ENCODE assay signal across 20 mouse cellular contexts in the genomic region with DNA sequence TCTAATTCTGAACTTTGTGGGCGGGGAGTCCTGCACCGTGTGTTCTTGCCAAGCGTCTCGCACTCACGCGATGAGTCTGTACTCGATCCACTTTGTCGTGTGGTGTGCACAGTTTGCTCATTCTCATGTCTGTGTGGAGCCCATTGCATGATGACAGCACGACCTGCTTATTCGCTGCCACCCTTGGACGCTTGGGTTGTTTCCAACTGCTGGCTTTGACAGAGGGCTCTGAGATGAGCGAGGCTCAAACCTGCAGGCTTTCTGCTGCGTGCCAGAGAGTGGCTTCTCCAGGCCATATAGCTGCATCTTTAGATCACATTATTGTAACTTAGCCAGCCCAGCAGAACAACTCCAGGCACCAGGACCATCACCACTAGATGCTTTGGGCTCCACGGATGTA. TPM values are rescaled to one million over a fixed set of nuclear protein-coding genes. Genes with fewer than 3 reads are reported as not detected.
DNase-seq lines count a peak whose midpoint lies in the region; ATAC-seq lines count a peak whose summit lies in the region.
"Had no signal": no experiment of that assay in that cellular context is flagged by ENCODE, and none has a peak within 500 bp of the region (broad histone marks: within the 10 kb centered on the region; RNA-seq: fewer than 3 reads in every experiment).

No protein-coding gene starts in this region.

- no peaks in the 10 kb centered on the region for H3K27me3 ChIP-seq in midbrain, embryonic 11.5 days (ENCODE audit: control insufficient read depth, insufficient read depth, low read length)
- H3K27me3 ChIP-seq in midbrain, embryonic 15.5 days (replicated peaks) = no peaks in the 10 kb centered on the region
- H3K27me3 ChIP-seq in heart, embryonic 12.5 days (replicated peaks) = no peaks in the 10 kb centered on the region
- H3K27me3 ChIP-seq: CH12.LX; embryonic facial prominence, embryonic 13.5 days; heart, embryonic 15.5 days; Patski had no signal

- no peak overlapping the region for H3K27ac ChIP-seq in midbrain, embryonic 11.5 days (ENCODE audit: low read depth, low read length)
- no peak overlapping the region for H3K27ac ChIP-seq in midbrain, embryonic 15.5 days
- H3K27ac ChIP-seq in heart, embryonic 12.5 days (ENCODE audit: poor library complexity, severe bottlenecking) = no peak overlapping the region
- H3K27ac ChIP-seq: embryonic facial prominence, embryonic 13.5 days; forebrain, embryonic 12.5 days; heart, embryonic 10.5 days; heart, embryonic 15.5 days; hindbrain, embryonic 14.5 days had no signal

- no peak overlapping the region for H3K4me2 ChIP-seq in midbrain, embryonic 11.5 days
- H3K4me2 ChIP-seq in midbrain, embryonic 15.5 days = no peak overlapping the region
- H3K4me2 ChIP-seq in heart, embryonic 12.5 days = no peak overlapping the region
- H3K4me2 ChIP-seq: embryonic facial prominence, embryonic 13.5 days; forebrain, embryonic 12.5 days; heart, embryonic 15.5 days; hindbrain, embryonic 14.5 days had no signal

- H3K9me3 ChIP-seq in midbrain, embryonic 11.5 days (ENCODE audit: control insufficient read depth, low read length) = no peaks in the 10 kb centered on the region; the same call in 1 of the 2 replicates
- H3K9me3 ChIP-seq in midbrain, embryonic 15.5 days = no peaks in the 10 kb centered on the region
- H3K9me3 ChIP-seq in heart, embryonic 12.5 days (replicated peaks) = peaks cover 12% of the 10 kb centered on the region; the same call in 1 of the 2 replicates
- H3K9me3 ChIP-seq: forebrain, embryonic 12.5 days; heart, embryonic 10.5 days; heart, embryonic 15.5 days had no signal

- H3K36me3 ChIP-seq in midbrain, embryonic 11.5 days (ENCODE audit: control insufficient read depth, insufficient read depth, low read length) = no peaks in the 10 kb centered on the region
- no peaks in the 10 kb centered on the region for H3K36me3 ChIP-seq in midbrain, embryonic 15.5 days (replicated peaks)
- no peaks in the 10 kb centered on the region for H3K36me3 ChIP-seq in heart, embryonic 12.5 days
- H3K36me3 ChIP-seq: embryonic facial prominence, embryonic 13.5 days; forebrain, embryonic 12.5 days; heart, embryonic 10.5 days; heart, embryonic 15.5 days had no signal

- no peak overlapping the region for H3K4me3 ChIP-seq in midbrain, embryonic 11.5 days (ENCODE audit: low read depth, low read length)
- no peak overlapping the region for H3K4me3 ChIP-seq in midbrain, embryonic 15.5 days
- no peak overlapping the region for H3K4me3 ChIP-seq in heart, embryonic 12.5 days
- H3K4me3 ChIP-seq: embryonic facial prominence, embryonic 13.5 days; forebrain, embryonic 12.5 days; heart, embryonic 10.5 days; heart, embryonic 15.5 days had no signal

- ATAC-seq in midbrain, embryonic 11.5 days (ENCODE audit: low FRiP score) = no peak
- no peak for ATAC-seq in midbrain, embryonic 15.5 days (replicated peaks)
- ATAC-seq in heart, embryonic 12.5 days (ENCODE audit: insufficient number of reproducible peaks, low FRiP score) = no peak
- ATAC-seq: activated CD4-positive, CD25-positive, alpha-beta regulatory T cell, adult 4 months; forebrain, embryonic 16.5 days; intestine, embryonic 16.5 days; Patski had no signal

- 89% methylated on average over 14 of the region's 14 CpGs for WGBS in midbrain, embryonic 11.5 days
- WGBS in midbrain, embryonic 15.5 days = 91% methylated on average over 14 of the region's 14 CpGs
- WGBS in heart, embryonic 12.5 days = 89% methylated on average over 14 of the region's 14 CpGs

- H3K4me1 ChIP-seq in midbrain, embryonic 11.5 days (ENCODE audit: control insufficient read depth, insufficient read depth, low read length) = no peaks in the 10 kb centered on the region; the same call in 1 of the 2 replicates
- H3K4me1 ChIP-seq in midbrain, embryonic 15.5 days = no peaks in the 10 kb centered on the region
- H3K4me1 ChIP-seq in heart, embryonic 12.5 days (replicated peaks) = no peaks in the 10 kb centered on the region
- H3K4me1 ChIP-seq: embryonic facial prominence, embryonic 13.5 days; forebrain, embryonic 12.5 days; heart, embryonic 10.5 days; heart, embryonic 15.5 days had no signal

- H3K9ac ChIP-seq in midbrain, embryonic 11.5 days (ENCODE audit: low read length) = no peak overlapping the region
- no peak overlapping the region for H3K9ac ChIP-seq in midbrain, embryonic 15.5 days
- no peak overlapping the region for H3K9ac ChIP-seq in heart, embryonic 12.5 days
- H3K9ac ChIP-seq: embryonic facial prominence, embryonic 13.5 days; forebrain, embryonic 12.5 days; heart, embryonic 15.5 days; hindbrain, embryonic 14.5 days had no signal

- DNase-seq in cerebellum, adult 8-10 months = peak; percentile 11
- DNase-seq in cerebellum, adult 11 months = no peak
- DNase-seq in midbrain, embryonic 11.5 days (ENCODE audit: low spot score, missing footprints) = peak; percentile 65
- peak; percentile 78 to 82 for DNase-seq in cerebellum, postnatal 14 days
- DNase-seq: adrenal gland, postnatal 14 days; gastrocnemius, postnatal 10 days; heart, adult 18-20 months; heart, postnatal 14 days had no signal

RNA-seq across cellular contexts. Expression of a gene that starts 39.1 kb away (rescaled TPM):
- polyA plus RNA-seq in midbrain, embryonic 11.5 days (2014; fragmentation: Nextera tagmentation; extraction: Ambion mirVana) = 5.4 and 6.1 TPM in 2 replicates
- polyA plus RNA-seq in midbrain, embryonic 15.5 days (2015; fragmentation: Nextera tagmentation; extraction: Ambion mirVana) = 15.9 and 17.4 TPM in 2 replicates
- 14.5 and 15.4 TPM in 2 replicates for polyA plus RNA-seq in heart, embryonic 12.5 days (2016; fragmentation: Nextera tagmentation; extraction: Ambion mirVana)

RNA-seq across cellular contexts. Expression of a gene that starts 51.2 kb away (rescaled TPM):
- 84.7 and 89.3 TPM in 2 replicates for polyA plus RNA-seq in midbrain, embryonic 11.5 days (2014; fragmentation: Nextera tagmentation; extraction: Ambion mirVana)
- 46.0 and 47.6 TPM in 2 replicates for polyA plus RNA-seq in midbrain, embryonic 15.5 days (2015; fragmentation: Nextera tagmentation; extraction: Ambion mirVana)
- 42.9 and 48.1 TPM in 2 replicates for polyA plus RNA-seq in heart, embryonic 12.5 days (2016; fragmentation: Nextera tagmentation; extraction: Ambion mirVana)
